Mouse (Mus musculus): ENCODE data around the gene Slc11a1. TPM values are rescaled to one million over a fixed set of nuclear protein-coding genes. Genes with fewer than 3 reads are reported as not detected.
"Not testable (repeated sequence)": the region's sequence is repeated elsewhere in the genome, so short reads cannot be mapped to it uniquely, and the experiment has no call there.

Slc11a1 gene
- polyA plus RNA-seq, 1 experiment from 2014 or later, result 9.6 TPM

DNA sequence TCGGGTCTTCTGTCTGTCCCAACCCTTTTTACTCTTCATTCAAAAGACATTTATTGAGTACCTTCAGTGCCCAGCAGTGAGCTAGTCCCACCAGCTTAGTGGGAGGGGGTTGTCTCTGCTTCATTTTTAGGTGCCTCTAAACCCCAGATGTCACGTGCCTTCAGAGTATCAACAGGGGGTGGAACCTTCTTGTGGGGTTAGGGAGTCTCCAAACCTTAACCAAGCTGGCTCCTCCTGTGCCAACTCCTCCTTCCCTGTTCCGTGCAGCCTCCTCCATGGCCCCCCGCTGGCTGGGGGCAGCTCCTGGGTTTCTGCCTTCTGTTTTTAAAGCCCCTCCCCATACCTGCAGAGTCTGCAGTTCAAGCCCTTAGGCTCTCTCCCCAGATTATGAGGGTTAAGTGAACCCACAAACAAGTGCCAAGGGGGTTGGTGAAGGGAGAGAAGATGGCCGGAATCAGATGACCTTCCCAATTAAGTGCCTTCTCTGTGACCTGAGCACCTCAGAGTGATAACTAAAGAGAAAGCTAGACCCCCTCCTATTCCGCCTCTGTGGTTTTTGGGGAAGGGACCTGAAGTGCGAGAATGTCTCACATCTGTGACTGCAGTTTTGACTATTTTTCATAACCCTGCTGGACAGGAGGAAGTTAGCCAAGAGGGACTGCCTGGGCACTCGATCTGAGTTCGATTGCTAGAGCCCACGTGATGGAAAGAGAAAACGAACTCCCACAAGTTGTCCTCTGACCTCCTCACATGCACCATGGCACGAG is 21.6 kb downstream of the Slc11a1 start:
- Histone ChIP-seq H3K4me3 (replicated peaks) (peak overlapping the region; percentile 62), H3K9ac (peak overlapping the region; percentile 76), H3K36me3 (peaks cover 27% of the 10 kb centered on the region), H3K4me1 (replicated peaks) (peaks cover 73% of the 10 kb centered on the region), H3K4me2 (peak overlapping the region; percentile 94), H3K27ac (peak overlapping the region; percentile 91)
- ATAC-seq (ENCODE audit: low read depth); H3K9me3 ChIP-seq (replicated peaks); H3K27me3 ChIP-seq; DNase-seq: not testable (repeated sequence)
- 6% methylated on average over 12 of the region's 12 CpGs for WGBS (ENCODE audit: insufficient replicate concordance)

GRCm38 (mm10) chr1:74397268-74397918 is 22.4 kb downstream of the Slc11a1 start:
- ATAC-seq (ENCODE audit: low read depth) (peak; percentile 90), DNase-seq (peak; percentile 99)
- Histone ChIP-seq H3K4me2 (peak overlapping the region; percentile 94), H3K27ac (peak overlapping the region; percentile 91), H3K9ac (peak overlapping the region; percentile 76), H3K4me1 (replicated peaks) (peaks cover 78% of the 10 kb centered on the region), H3K9me3 (replicated peaks) (no peaks in the 10 kb centered on the region), H3K36me3 (peaks cover 27% of the 10 kb centered on the region), H3K27me3 (no peaks in the 10 kb centered on the region), H3K4me3 (replicated peaks) (peak overlapping the region; percentile 62)
- 0% methylated on average over 41 of the region's 41 CpGs for WGBS (ENCODE audit: insufficient replicate concordance)

GRCm38 (mm10) chr1:74397919-74398451 is 23.0 kb downstream of the Slc11a1 start:
- peak overlapping the region; percentile 62 for H3K4me3 ChIP-seq (replicated peaks)
- H3K9me3 ChIP-seq (replicated peaks), result no peaks in the 10 kb centered on the region
- peak; percentile 15 for ATAC-seq (ENCODE audit: low read depth)
- no peaks in the 10 kb centered on the region for H3K27me3 ChIP-seq
- DNase-seq, result peak; percentile 67
- H3K36me3 ChIP-seq, result peaks cover 26% of the 10 kb centered on the region
- peak overlapping the region; percentile 94 for H3K4me2 ChIP-seq
- WGBS (ENCODE audit: insufficient replicate concordance), result 6% methylated on average over 11 of the region's 11 CpGs
- peak overlapping the region; percentile 76 for H3K9ac ChIP-seq
- peaks cover 76% of the 10 kb centered on the region for H3K4me1 ChIP-seq (replicated peaks)
- H3K27ac ChIP-seq, result peak overlapping the region; percentile 91

- H3K4me3 ChIP-seq (replicated peaks), result no peak overlapping the region
- H3K27me3 ChIP-seq, result no peaks in the 10 kb centered on the region
- 0 out of 2 replicates have a peak, but pooled peaks cover under 1% of the 10 kb centered on the region for H3K36me3 ChIP-seq
- DNase-seq, result no peak
- WGBS (ENCODE audit: insufficient replicate concordance), result 66% methylated on average over 3 of the region's 3 CpGs
- H3K9ac ChIP-seq, result peak overlapping the region; percentile 55
- H3K9me3 ChIP-seq (replicated peaks), result no peaks in the 10 kb centered on the region
- peak overlapping the region; percentile 63 for H3K4me2 ChIP-seq
- ATAC-seq (ENCODE audit: low read depth), result no peak
- peak overlapping the region; percentile 79 for H3K27ac ChIP-seq
- H3K4me1 ChIP-seq (replicated peaks), result peaks cover 52% of the 10 kb centered on the region
Measured at GRCm38 (mm10) chr1:74400531-74400930, 25.5 kb downstream of the Slc11a1 start.

GRCm38 (mm10) chr1:74401015-74401702 is 26.2 kb downstream of the Slc11a1 start:
- Histone ChIP-seq H3K9ac (peak overlapping the region; percentile 55), H3K4me2 (peak overlapping the region; percentile 63), H3K27ac (peak overlapping the region; percentile 79), H3K4me1 (replicated peaks) (peaks cover 49% of the 10 kb centered on the region), H3K36me3 (no peaks in the 10 kb centered on the region), H3K9me3 (replicated peaks) (no peaks in the 10 kb centered on the region), H3K27me3 (no peaks in the 10 kb centered on the region), H3K4me3 (replicated peaks) (peak overlapping the region; percentile 36)
- DNase-seq (no peak), ATAC-seq (ENCODE audit: low read depth) (no peak)
- WGBS (ENCODE audit: insufficient replicate concordance), result 29% methylated on average over 16 of the region's 16 CpGs

DNA sequence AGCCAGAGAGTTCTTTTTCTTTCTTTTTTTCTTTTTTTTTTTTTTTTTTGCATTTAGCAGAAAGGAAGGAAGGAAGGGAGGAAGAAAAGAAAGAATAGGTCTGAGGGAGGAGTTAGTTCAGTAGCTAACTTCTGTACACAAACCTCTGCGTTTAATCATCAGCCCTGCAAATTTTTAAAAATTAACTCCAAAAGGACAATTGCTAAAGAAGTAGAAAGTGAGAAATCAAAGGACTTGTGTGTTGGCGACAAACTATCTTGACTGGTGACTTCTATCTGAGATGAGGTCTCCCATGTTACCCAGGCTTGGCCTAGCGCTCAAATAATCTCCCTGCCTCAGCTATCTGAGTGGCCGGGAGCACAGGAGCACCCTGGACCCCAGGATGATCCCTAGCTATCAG is 29.2 kb downstream of the Slc11a1 start:
- DNase-seq (no peak), ATAC-seq (ENCODE audit: low read depth) (no peak)
- Histone ChIP-seq H3K9ac (no peak overlapping the region), H3K27ac (no peak overlapping the region), H3K4me1 (replicated peaks) (peaks cover 34% of the 10 kb centered on the region), H3K4me2 (no peak overlapping the region), H3K27me3 (no peaks in the 10 kb centered on the region), H3K9me3 (replicated peaks) (no peaks in the 10 kb centered on the region), H3K36me3 (no peaks in the 10 kb centered on the region), H3K4me3 (replicated peaks) (no peak overlapping the region)
- WGBS (ENCODE audit: insufficient replicate concordance), result 61% methylated on average over 4 of the region's 4 CpGs

- DNase-seq, result no peak
- 0 out of 2 replicates have a peak within 1 kb of the TSS, but pooled peaks have one; percentile 15 for H3K9ac ChIP-seq
- 48% methylated on average over 15 of the region's 15 CpGs for WGBS (ENCODE audit: insufficient replicate concordance)
Measured at GRCm38 (mm10) chr1:74408589-74409504, 33.9 kb downstream of the Slc11a1 start, which contains the start of gene Vil1. TSS of gene Vil1 (plus strand) at chr1:74409376.

GRCm38 (mm10) chr1:74411753-74412325 is 36.8 kb downstream of the Slc11a1 start:
- H3K36me3 ChIP-seq, result no peaks in the 10 kb centered on the region
- H3K4me1 ChIP-seq (replicated peaks), result peaks cover 26% of the 10 kb centered on the region
- H3K4me3 ChIP-seq (replicated peaks), result no peak overlapping the region
- H3K9ac ChIP-seq, result no peak overlapping the region
- no peak for ATAC-seq (ENCODE audit: low read depth)
- no peak overlapping the region for H3K4me2 ChIP-seq
- no peak overlapping the region for H3K27ac ChIP-seq
- no peak for DNase-seq
- WGBS (ENCODE audit: insufficient replicate concordance), result 30% methylated on average over 2 of the region's 2 CpGs
- H3K27me3 ChIP-seq, result 0 out of 2 replicates have a peak, but pooled peaks cover 3% of the 10 kb centered on the region
- H3K9me3 ChIP-seq (replicated peaks), result peaks cover 10% of the 10 kb centered on the region; the same call in 1 of the 2 replicates

More at GRCm38 (mm10) chr1:74408589-74409504, 33.9 kb downstream of the Slc11a1 start, which contains the start of gene Vil1:
- Histone ChIP-seq H3K27me3 (0 out of 2 replicates have a peak, but pooled peaks cover 3% of the 10 kb centered on the region), H3K4me2 (no peak within 1 kb of the TSS), H3K4me3 (replicated peaks) (no peak within 1 kb of the TSS), H3K4me1 (replicated peaks) (peaks cover 14% of the 10 kb centered on the region), H3K36me3 (no peaks in the 10 kb centered on the region), H3K27ac (no peak within 1 kb of the TSS), H3K9me3 (replicated peaks) (no peaks in the 10 kb centered on the region)
- no peak; the same call in 1 of the 2 replicates for ATAC-seq (ENCODE audit: low read depth)

DNA sequence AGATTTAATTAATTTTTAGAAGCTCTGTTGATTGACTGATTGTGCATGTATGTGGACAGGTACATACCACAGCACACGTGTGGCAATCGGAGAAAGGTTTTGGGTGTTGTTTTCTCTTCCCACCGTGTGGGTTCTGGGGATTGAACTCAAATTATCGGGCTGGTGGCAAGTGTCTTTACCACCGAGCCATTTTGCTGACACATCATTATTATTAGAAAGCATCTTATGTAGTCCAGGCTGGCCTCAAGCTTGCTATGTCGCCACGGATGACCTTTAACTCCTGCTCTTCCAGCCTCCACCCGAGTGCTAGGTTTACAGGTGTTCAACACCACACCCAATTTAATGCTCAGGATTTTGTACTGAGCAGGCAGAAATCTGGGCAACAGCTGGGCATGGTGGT is 37.7 kb downstream of the Slc11a1 start:
- no peak overlapping the region for H3K4me2 ChIP-seq
- peaks cover 26% of the 10 kb centered on the region for H3K4me1 ChIP-seq (replicated peaks)
- H3K9ac ChIP-seq, result no peak overlapping the region
- H3K4me3 ChIP-seq (replicated peaks), result no peak overlapping the region
- 0 out of 2 replicates have a peak, but pooled peaks cover 3% of the 10 kb centered on the region for H3K27me3 ChIP-seq
- 64% methylated on average over 8 of the region's 8 CpGs for WGBS (ENCODE audit: insufficient replicate concordance)
- peaks cover 10% of the 10 kb centered on the region; the same call in 1 of the 2 replicates for H3K9me3 ChIP-seq (replicated peaks)
- DNase-seq (no peak), ATAC-seq (ENCODE audit: low read depth) (no peak)
- H3K27ac ChIP-seq, result no peak overlapping the region
- H3K36me3 ChIP-seq, result no peaks in the 10 kb centered on the region

DNA sequence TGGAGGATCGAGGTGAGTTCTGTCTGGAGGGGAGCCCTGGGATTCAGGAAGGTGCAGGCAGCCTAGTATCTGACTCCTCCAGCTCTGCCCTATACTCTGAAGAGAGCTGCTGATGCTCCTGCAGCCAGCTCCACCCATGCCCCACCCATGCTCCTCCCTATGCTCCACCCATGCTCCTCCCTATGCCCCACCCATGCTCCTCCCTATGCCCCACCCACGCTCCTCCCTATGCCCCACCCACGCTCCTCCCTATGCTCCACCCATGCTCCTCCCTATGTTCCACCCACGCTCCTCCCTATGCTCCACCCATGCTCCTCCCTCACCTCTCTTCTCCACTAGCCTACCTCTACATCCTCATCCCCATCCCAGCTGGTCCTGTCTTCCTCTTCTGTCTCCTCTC is 40.1 kb downstream of the Slc11a1 start:
- Histone ChIP-seq H3K27ac (peak overlapping the region; percentile 40), H3K4me3 (replicated peaks) (no peak overlapping the region), H3K4me1 (replicated peaks) (peaks cover 17% of the 10 kb centered on the region), H3K36me3 (no peaks in the 10 kb centered on the region), H3K27me3 (0 out of 2 replicates have a peak, but pooled peaks cover 3% of the 10 kb centered on the region), H3K9ac (no peak overlapping the region), H3K4me2 (no peak overlapping the region), H3K9me3 (replicated peaks) (peaks cover 10% of the 10 kb centered on the region; the same call in 1 of the 2 replicates)
- whole genome bisulfite sequencing (ENCODE audit: insufficient replicate concordance), result 30% methylated on average over 4 of the region's 4 CpGs
- ATAC-seq (ENCODE audit: low read depth) (peak; percentile 81), DNase-seq (peak; percentile 32)

All from liver, embryonic 13.5 days (tissue).